Mouse (Mus musculus): ENCODE results near the gene Prkch.

The Prkch gene

GRCm38 (mm10) chr12:73673783-73674182 is 89.2 kb downstream of the Prkch start:
- no peak for DNase-seq (ENCODE audit: low spot score in 2 of 2)

GRCm38 (mm10) chr12:73675212-73675611 is 90.6 kb downstream of the Prkch start:
- DNase-seq (ENCODE audit: low spot score in 2 of 2), result no peak

GRCm38 (mm10) chr12:73679400-73679801 is 94.8 kb downstream of the Prkch start:
- no peak for DNase-seq (ENCODE audit: low spot score in 2 of 2)

GRCm38 (mm10) chr12:73682921-73683346 is 98.3 kb downstream of the Prkch start:
- no peak for DNase-seq (ENCODE audit: low spot score in 2 of 2)

- DNase-seq (ENCODE audit: low spot score in 2 of 2), result no peak
Measured at GRCm38 (mm10) chr12:73685875-73686274, 101.3 kb downstream of the Prkch start.

GRCm38 (mm10) chr12:73686456-73686855 is 101.9 kb downstream of the Prkch start:
- DNase-seq (ENCODE audit: low spot score in 2 of 2), result no peak

GRCm38 (mm10) chr12:73687077-73688035 is 102.8 kb downstream of the Prkch start:
- no peak for DNase-seq (ENCODE audit: low spot score in 2 of 2)

GRCm38 (mm10) chr12:73692321-73692720 is 107.7 kb downstream of the Prkch start:
- DNase-seq (ENCODE audit: low spot score in 2 of 2), result peak; percentile 17 to 29

- peak; percentile 44 to 76 for DNase-seq (ENCODE audit: low spot score in 2 of 2)
Measured at GRCm38 (mm10) chr12:73693347-73693746, 108.8 kb downstream of the Prkch start.

- no peak for DNase-seq (ENCODE audit: low spot score in 2 of 2)
Measured at GRCm38 (mm10) chr12:73694690-73695089, 110.1 kb downstream of the Prkch start.

- DNase-seq (ENCODE audit: low spot score in 2 of 2), result no peak
Measured at GRCm38 (mm10) chr12:73695110-73695509, 110.5 kb downstream of the Prkch start.

GRCm38 (mm10) chr12:73696084-73696483 is 111.5 kb downstream of the Prkch start:
- no peak for DNase-seq (ENCODE audit: low spot score in 2 of 2)

- DNase-seq (ENCODE audit: low spot score in 2 of 2), result no peak
Measured at GRCm38 (mm10) chr12:73696946-73697345, 112.3 kb downstream of the Prkch start.

GRCm38 (mm10) chr12:73698436-73698835 is 113.8 kb downstream of the Prkch start:
- no peak for DNase-seq (ENCODE audit: low spot score in 2 of 2)

GRCm38 (mm10) chr12:73698841-73699240 is 114.2 kb downstream of the Prkch start:
- no peak for DNase-seq (ENCODE audit: low spot score in 2 of 2)

- DNase-seq (ENCODE audit: low spot score in 2 of 2), result peak; percentile 19 to 40
Measured at GRCm38 (mm10) chr12:73699471-73700186, 115.0 kb downstream of the Prkch start.

- no peak for DNase-seq (ENCODE audit: low spot score in 2 of 2)
Measured at GRCm38 (mm10) chr12:73700544-73701069, 116.0 kb downstream of the Prkch start.

- DNase-seq (ENCODE audit: low spot score in 2 of 2), result no peak
Measured at GRCm38 (mm10) chr12:73701999-73702398, 117.4 kb downstream of the Prkch start.

- DNase-seq (ENCODE audit: low spot score in 2 of 2), result no peak
Measured at GRCm38 (mm10) chr12:73704382-73704781, 119.8 kb downstream of the Prkch start.

GRCm38 (mm10) chr12:73705097-73705690 is 120.6 kb downstream of the Prkch start:
- peak; percentile 44 to 63 for DNase-seq (ENCODE audit: low spot score in 2 of 2)

- DNase-seq (ENCODE audit: low spot score in 2 of 2), result no peak
Measured at GRCm38 (mm10) chr12:73708498-73708897, 123.9 kb downstream of the Prkch start.

- peak; percentile 39 to 58 for DNase-seq (ENCODE audit: low spot score in 2 of 2)
Measured at GRCm38 (mm10) chr12:73708920-73709319, 124.3 kb downstream of the Prkch start.

Measured in frontal cortex, postnatal 36 days (tissue).